Mouse (Mus musculus): ENCODE data around the gene Dcx. TPM values are rescaled to one million over a fixed set of nuclear protein-coding genes. Genes with fewer than 3 reads are reported as not detected.

Dcx gene
- polyA plus RNA-seq, 1 experiment = not detected

DNA sequence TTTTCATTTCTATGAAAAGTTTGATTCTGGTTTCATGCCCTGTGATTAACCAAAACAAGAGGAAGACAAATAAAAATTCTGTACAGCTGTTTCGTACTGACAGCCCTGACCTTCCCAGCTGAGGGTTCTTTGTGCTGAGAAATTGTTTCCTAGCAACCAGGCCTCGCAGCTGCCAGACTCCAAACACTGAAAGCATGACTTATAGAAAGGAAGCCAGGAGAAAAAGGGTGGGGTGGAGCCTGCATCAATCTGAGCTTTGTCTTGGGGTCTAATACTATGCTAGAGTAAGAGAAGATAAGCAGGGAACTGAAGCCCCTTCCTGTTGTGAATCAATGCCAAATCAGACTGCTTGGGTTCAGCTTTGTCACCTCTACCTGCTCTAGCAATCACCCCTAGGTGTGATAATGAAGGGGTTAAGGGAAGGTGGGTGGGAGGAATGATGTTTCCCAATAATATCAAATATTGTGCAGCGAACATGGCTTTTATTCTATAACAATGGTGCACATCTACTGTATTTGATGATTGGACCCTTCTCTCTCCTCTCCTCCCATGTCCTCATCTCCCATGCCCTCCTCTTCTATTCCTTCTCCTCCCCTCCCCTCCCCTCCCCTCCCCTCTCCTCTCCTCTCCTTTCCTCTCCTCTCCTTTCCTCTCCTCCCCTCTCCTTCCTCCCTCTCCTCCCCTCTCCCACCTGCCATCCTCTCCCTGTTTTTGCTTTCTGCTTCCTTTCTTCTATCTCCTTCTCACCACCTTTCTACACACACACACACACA is 26.2 kb downstream of the Dcx start:
- no peaks in the 10 kb centered on the region for H3K4me1 ChIP-seq (ENCODE audit: control insufficient read depth, insufficient read depth, low read length)

DNA sequence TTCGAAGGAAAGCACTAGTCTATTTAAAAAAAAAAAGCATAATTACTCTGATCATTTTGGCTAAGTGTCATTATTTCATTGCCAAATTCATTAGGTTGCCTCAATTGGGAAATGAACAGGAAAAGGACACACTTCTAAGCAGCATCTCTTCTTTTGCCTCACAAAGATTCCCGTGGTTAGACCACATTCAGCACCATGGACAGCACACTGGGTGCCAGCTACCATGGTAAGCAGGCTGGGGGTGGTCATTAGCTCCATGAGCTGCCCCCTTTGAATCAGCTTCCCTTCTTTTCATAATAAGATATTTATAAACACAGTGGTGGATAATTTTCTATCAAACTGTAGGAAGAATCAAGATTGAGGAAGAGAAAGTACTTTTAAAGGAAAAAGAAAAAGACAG is 28.4 kb downstream of the Dcx start:
- H3K9me3 ChIP-seq (replicated peaks; ENCODE audit: control insufficient read depth, insufficient read depth, low read length, poor library complexity, severe bottlenecking) = no peaks in the 10 kb centered on the region
- H3K9ac ChIP-seq (ENCODE audit: low read depth, poor library complexity, severe bottlenecking) = no peak overlapping the region
- TF ChIP-seq CTCF (IDR thresholded peaks at IDR 0.05; ENCODE audit: low read depth, low read length) = no peak
- no peak for TF ChIP-seq EP300 (IDR thresholded peaks at IDR 0.05; ENCODE audit: insufficient read depth, low read depth, low read length)
- no peak for TF ChIP-seq POLR2A (IDR thresholded peaks at IDR 0.05; ENCODE audit: insufficient read depth, low read length)
- H3K4me1 ChIP-seq (ENCODE audit: control insufficient read depth, insufficient read depth, low read length) = no peaks in the 10 kb centered on the region
- no peaks in the 10 kb centered on the region for H3K36me3 ChIP-seq (ENCODE audit: control insufficient read depth, insufficient read depth, low read length, poor library complexity, severe bottlenecking)
- no peak overlapping the region for H3K4me3 ChIP-seq (ENCODE audit: low read depth, low read length)
- no peaks in the 10 kb centered on the region for H3K27me3 ChIP-seq (ENCODE audit: control insufficient read depth, insufficient read depth, low read length, poor library complexity, severe bottlenecking)
- no peak overlapping the region for H3K27ac ChIP-seq (ENCODE audit: insufficient read depth, low read length)

More for the DNA sequence above, 26.2 kb downstream of the Dcx start:
- H3K9me3 ChIP-seq (replicated peaks; ENCODE audit: control insufficient read depth, insufficient read depth, low read length, poor library complexity, severe bottlenecking) = no peaks in the 10 kb centered on the region
- H3K36me3 ChIP-seq (ENCODE audit: control insufficient read depth, insufficient read depth, low read length, poor library complexity, severe bottlenecking) = no peaks in the 10 kb centered on the region
- H3K27me3 ChIP-seq (ENCODE audit: control insufficient read depth, insufficient read depth, low read length, poor library complexity, severe bottlenecking) = no peaks in the 10 kb centered on the region
- no peak overlapping the region for H3K27ac ChIP-seq (ENCODE audit: insufficient read depth, low read length)
- no peak overlapping the region for H3K4me3 ChIP-seq (ENCODE audit: low read depth, low read length)
- TF ChIP-seq CTCF (IDR thresholded peaks at IDR 0.05; ENCODE audit: low read depth, low read length) = no peak
- no peak for TF ChIP-seq EP300 (IDR thresholded peaks at IDR 0.05; ENCODE audit: insufficient read depth, low read depth, low read length)
- no peak for TF ChIP-seq POLR2A (IDR thresholded peaks at IDR 0.05; ENCODE audit: insufficient read depth, low read length)
- no peak overlapping the region for H3K9ac ChIP-seq (ENCODE audit: low read depth, poor library complexity, severe bottlenecking)

- Histone ChIP-seq H3K4me3 (ENCODE audit: low read depth, low read length) (no peak overlapping the region), H3K4me1 (ENCODE audit: control insufficient read depth, insufficient read depth, low read length) (no peaks in the 10 kb centered on the region), H3K27me3 (ENCODE audit: control insufficient read depth, insufficient read depth, low read length, poor library complexity, severe bottlenecking) (no peaks in the 10 kb centered on the region), H3K9me3 (replicated peaks; ENCODE audit: control insufficient read depth, insufficient read depth, low read length, poor library complexity, severe bottlenecking) (no peaks in the 10 kb centered on the region), H3K9ac (ENCODE audit: low read depth, poor library complexity, severe bottlenecking) (no peak overlapping the region), H3K36me3 (ENCODE audit: control insufficient read depth, insufficient read depth, low read length, poor library complexity, severe bottlenecking) (no peaks in the 10 kb centered on the region), H3K27ac (ENCODE audit: insufficient read depth, low read length) (no peak overlapping the region)
- TF ChIP-seq POLR2A (IDR thresholded peaks at IDR 0.05; ENCODE audit: insufficient read depth, low read length) = no peak
- TF ChIP-seq EP300 (IDR thresholded peaks at IDR 0.05; ENCODE audit: insufficient read depth, low read depth, low read length) = no peak
- no peak for TF ChIP-seq CTCF (IDR thresholded peaks at IDR 0.05; ENCODE audit: low read depth, low read length)
Observed at GRCm38 (mm10) chrX:143902300-143902699, 30.8 kb downstream of the Dcx start.

GRCm38 (mm10) chrX:143897363-143898285 is 35.5 kb downstream of the Dcx start:
- Histone ChIP-seq H3K4me1 (ENCODE audit: control insufficient read depth, insufficient read depth, low read length) (no peaks in the 10 kb centered on the region), H3K36me3 (ENCODE audit: control insufficient read depth, insufficient read depth, low read length, poor library complexity, severe bottlenecking) (no peaks in the 10 kb centered on the region), H3K27ac (ENCODE audit: insufficient read depth, low read length) (no peak overlapping the region), H3K4me3 (ENCODE audit: low read depth, low read length) (no peak overlapping the region), H3K9ac (ENCODE audit: low read depth, poor library complexity, severe bottlenecking) (no peak overlapping the region), H3K27me3 (ENCODE audit: control insufficient read depth, insufficient read depth, low read length, poor library complexity, severe bottlenecking) (no peaks in the 10 kb centered on the region), H3K9me3 (replicated peaks; ENCODE audit: control insufficient read depth, insufficient read depth, low read length, poor library complexity, severe bottlenecking) (no peaks in the 10 kb centered on the region)
- TF ChIP-seq POLR2A (IDR thresholded peaks at IDR 0.05; ENCODE audit: insufficient read depth, low read length) = no peak
- TF ChIP-seq EP300 (IDR thresholded peaks at IDR 0.05; ENCODE audit: insufficient read depth, low read depth, low read length) = no peak
- TF ChIP-seq CTCF (IDR thresholded peaks at IDR 0.05; ENCODE audit: low read depth, low read length) = no peak

GRCm38 (mm10) chrX:143896936-143897335 is 36.2 kb downstream of the Dcx start:
- Histone ChIP-seq H3K27ac (ENCODE audit: insufficient read depth, low read length) (no peak overlapping the region), H3K4me3 (ENCODE audit: low read depth, low read length) (no peak overlapping the region), H3K36me3 (ENCODE audit: control insufficient read depth, insufficient read depth, low read length, poor library complexity, severe bottlenecking) (no peaks in the 10 kb centered on the region), H3K9ac (ENCODE audit: low read depth, poor library complexity, severe bottlenecking) (no peak overlapping the region), H3K4me1 (ENCODE audit: control insufficient read depth, insufficient read depth, low read length) (no peaks in the 10 kb centered on the region), H3K9me3 (replicated peaks; ENCODE audit: control insufficient read depth, insufficient read depth, low read length, poor library complexity, severe bottlenecking) (no peaks in the 10 kb centered on the region), H3K27me3 (ENCODE audit: control insufficient read depth, insufficient read depth, low read length, poor library complexity, severe bottlenecking) (no peaks in the 10 kb centered on the region)
- no peak for TF ChIP-seq POLR2A (IDR thresholded peaks at IDR 0.05; ENCODE audit: insufficient read depth, low read length)
- no peak for TF ChIP-seq EP300 (IDR thresholded peaks at IDR 0.05; ENCODE audit: insufficient read depth, low read depth, low read length)
- no peak for TF ChIP-seq CTCF (IDR thresholded peaks at IDR 0.05; ENCODE audit: low read depth, low read length)

All from ES-Bruce4 (cell line).